Mouse (Mus musculus): ENCODE results near the gene Tmcc2.

DNA sequence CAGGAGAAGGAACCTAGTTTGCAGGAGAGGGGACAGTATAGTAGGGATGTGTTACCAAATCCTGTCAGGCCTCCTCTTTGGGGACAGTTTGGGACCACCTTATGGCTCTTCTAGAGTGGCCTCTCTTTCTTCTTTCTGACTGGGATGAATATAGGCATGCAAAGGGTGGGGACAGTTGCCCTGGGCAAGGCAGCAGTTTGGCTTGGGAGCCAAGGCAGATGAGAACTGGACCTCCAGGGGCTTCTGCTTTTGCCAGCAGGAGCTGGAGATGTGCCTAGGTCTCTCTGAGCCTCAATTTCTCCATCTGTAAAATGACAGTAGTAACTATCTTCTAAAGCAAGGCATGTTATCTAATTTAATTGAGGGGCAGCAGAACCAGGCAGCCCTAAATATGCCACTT is 44.1 kb downstream of the Tmcc2 start:
- TF ChIP-seq MAZ (IDR thresholded peaks at IDR 0.05; ENCODE audit: low read depth, low read length) (no peak), POLR2A (IDR thresholded peaks at IDR 0.05; ENCODE audit: low read depth, low read length) (no peak), MAX (IDR thresholded peaks at IDR 0.05; ENCODE audit: low read length) (no peak), CTCF (conservative IDR thresholded peaks at IDR 0.05 in 1 of 2, IDR thresholded peaks at IDR 0.05 in 1 of 2; ENCODE audit: low read depth in 2 of 2, low read length in 2 of 2) (no peak), ZMIZ1 (IDR thresholded peaks at IDR 0.05; ENCODE audit: low read depth, low read length) (no peak), NELFE (IDR thresholded peaks at IDR 0.05; ENCODE audit: low read depth, low read length) (no peak), EP300 (IDR thresholded peaks at IDR 0.05; ENCODE audit: low read length) (no peak)

Measured in CH12.LX (cell line).